ENCODE assay signal across 19 mouse cellular contexts in the genomic region with DNA sequence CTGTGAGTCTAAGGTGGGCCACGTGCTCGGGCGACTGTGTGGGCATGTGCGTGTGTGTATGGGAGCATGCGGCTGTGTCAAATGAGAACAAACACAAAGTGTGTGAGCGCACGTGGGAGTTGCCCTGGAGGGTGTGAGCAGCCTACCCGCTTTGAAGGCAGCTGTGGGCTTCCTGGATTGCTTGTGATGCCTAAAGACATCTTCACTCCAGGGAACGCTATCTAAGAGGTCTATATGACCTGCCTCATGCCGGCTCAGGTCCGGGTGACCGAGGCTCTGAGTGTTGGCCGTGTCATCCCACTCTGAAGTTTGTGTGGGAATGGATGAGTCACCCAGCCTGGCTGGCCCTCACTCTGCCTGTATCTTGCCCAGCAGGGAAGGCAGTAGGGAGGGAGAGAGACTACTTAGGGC. TPM values are rescaled to one million over a fixed set of nuclear protein-coding genes. Genes with fewer than 3 reads are reported as not detected.
DNase-seq lines count a peak whose midpoint lies in the region; ATAC-seq lines count a peak whose summit lies in the region.
"Had no signal": no experiment of that assay in that cellular context is flagged by ENCODE, and none has a peak within 500 bp of the region (broad histone marks: within the 10 kb centered on the region; RNA-seq: fewer than 3 reads in every experiment).

No protein-coding gene starts in this region.

- DNase-seq in frontal cortex, adult 2 months (ENCODE audit: extremely low spot score in 1 of 2, low spot score in 1 of 2), result peak; percentile 52 to 69
- DNase-seq in frontal cortex, postnatal 14 days (ENCODE audit: low spot score in 2 of 2), result no peak
- DNase-seq in ovary, postnatal 36 days (ENCODE audit: low spot score), result peak; percentile 53
- no peak for DNase-seq in ovary, postnatal 10 days (ENCODE audit: low spot score)
- DNase-seq in adrenal gland, postnatal 14 days, result peak; percentile 24
- peak; percentile 72 to 81 for DNase-seq in right cerebral cortex, postnatal 36 days (ENCODE audit: low spot score in 2 of 2)
- DNase-seq in liver, result no peak
- no peak for DNase-seq in liver, embryonic 11.5 days (ENCODE audit: low spot score)
- DNase-seq: cerebellum, adult 9-10 months; liver, postnatal 0 days had no signal

- no peak overlapping the region for H3K27ac ChIP-seq in liver, embryonic 11.5 days (ENCODE audit: low read depth, low read length)
- H3K27ac ChIP-seq: forebrain, embryonic 10.5 days; heart, embryonic 15.5 days; hindbrain, embryonic 15.5 days; kidney, embryonic 15.5 days; limb, embryonic 10.5 days; midbrain, embryonic 12.5 days; neural tube, embryonic 12.5 days had no signal

- H3K4me1 ChIP-seq in liver, embryonic 11.5 days (replicated peaks; ENCODE audit: control insufficient read depth, insufficient read depth, low read length), result no peaks in the 10 kb centered on the region
- H3K4me1 ChIP-seq: forebrain, embryonic 10.5 days; heart, embryonic 15.5 days; hindbrain, embryonic 15.5 days; kidney, embryonic 15.5 days; limb, embryonic 10.5 days; midbrain, embryonic 12.5 days; neural tube, embryonic 12.5 days had no signal

- no peak overlapping the region for H3K4me2 ChIP-seq in liver, embryonic 11.5 days
- H3K4me2 ChIP-seq: heart, embryonic 15.5 days; hindbrain, embryonic 15.5 days; kidney, embryonic 15.5 days; midbrain, embryonic 12.5 days; neural tube, embryonic 12.5 days had no signal

- no peaks in the 10 kb centered on the region for H3K27me3 ChIP-seq in liver, embryonic 11.5 days (replicated peaks; ENCODE audit: control insufficient read depth, insufficient read depth, low read length)
- H3K27me3 ChIP-seq: CH12.LX; heart, embryonic 15.5 days; hindbrain, embryonic 15.5 days; kidney, embryonic 15.5 days; midbrain, embryonic 12.5 days; neural tube, embryonic 12.5 days had no signal

- H3K9ac ChIP-seq in liver, embryonic 11.5 days (ENCODE audit: low read depth, low read length), result no peak overlapping the region
- H3K9ac ChIP-seq: heart, embryonic 15.5 days; hindbrain, embryonic 15.5 days; kidney, embryonic 15.5 days; liver, postnatal 0 days; midbrain, embryonic 12.5 days; neural tube, embryonic 12.5 days had no signal

- H3K36me3 ChIP-seq in liver, embryonic 11.5 days (ENCODE audit: control insufficient read depth, insufficient read depth, low read length), result no peaks in the 10 kb centered on the region
- H3K36me3 ChIP-seq: forebrain, embryonic 10.5 days; heart, embryonic 15.5 days; kidney, embryonic 15.5 days; limb, embryonic 10.5 days had no signal

- ATAC-seq in liver, embryonic 11.5 days (replicated peaks; ENCODE audit: low FRiP score), result no peak
- ATAC-seq: liver, postnatal 0 days had no signal

- 86% methylated on average over 13 of the region's 13 CpGs for WGBS in liver, embryonic 11.5 days

- no peak overlapping the region for H3K4me3 ChIP-seq in liver, embryonic 11.5 days (ENCODE audit: low read depth, low read length)
- H3K4me3 ChIP-seq: forebrain, embryonic 10.5 days; heart, embryonic 15.5 days; hindbrain, embryonic 15.5 days; kidney, embryonic 15.5 days; limb, embryonic 10.5 days; midbrain, embryonic 12.5 days; neural tube, embryonic 12.5 days had no signal

- no peaks in the 10 kb centered on the region for H3K9me3 ChIP-seq in liver, embryonic 11.5 days (ENCODE audit: control insufficient read depth, low read length)
- H3K9me3 ChIP-seq: forebrain, embryonic 10.5 days; heart, embryonic 15.5 days; hindbrain, embryonic 15.5 days; kidney, embryonic 15.5 days; limb, embryonic 10.5 days; midbrain, embryonic 12.5 days; neural tube, embryonic 12.5 days had no signal

RNA-seq across cellular contexts. Expression of gene Ptpn5, which starts 24.7 kb away (rescaled TPM):
- 124 and 139 TPM in 2 replicates for polyA plus RNA-seq in frontal cortex, adult 2 months (2012; rRNA removed)
- 0.90 and 1.4 TPM in 2 replicates for total RNA-seq in adrenal gland, postnatal 14 days (2021)
- polyA plus RNA-seq in liver, embryonic 11.5 days (2014; fragmentation: Nextera tagmentation; extraction: Ambion mirVana), result 0.10 and 0.55 TPM in 2 replicates
- total RNA-seq: gastrocnemius, postnatal 4 days had no signal
- polyA plus RNA-seq: liver, postnatal 0 days had no signal

RNA-seq across cellular contexts. Expression of gene Tmem86a, which starts 58.4 kb away (rescaled TPM):
- 22.4 and 24.0 TPM in 2 replicates for polyA plus RNA-seq in frontal cortex, adult 2 months (2012; rRNA removed)
- total RNA-seq in adrenal gland, postnatal 14 days (2021), result 21.8 and 29.2 TPM in 2 replicates
- 23.3 and 24.2 TPM in 2 replicates for polyA plus RNA-seq in liver, embryonic 11.5 days (2014; fragmentation: Nextera tagmentation; extraction: Ambion mirVana)

Comparison
In these comparisons a context has a peak if more than half of its experiments do, and no peak if none do; other contexts are left out.
1. DNase-seq: peak in frontal cortex, adult 2 months (2 of 2), ovary, postnatal 36 days (single experiment), adrenal gland, postnatal 14 days (single experiment) and right cerebral cortex, postnatal 36 days (2 of 2); none in frontal cortex, postnatal 14 days (0 of 2), ovary, postnatal 10 days (single experiment), liver (single experiment) and liver, embryonic 11.5 days (single experiment).
2. RNA of gene Ptpn5, which starts 24.7 kb away (polyA plus RNA-seq): 124 to 139 TPM in frontal cortex, adult 2 months; 0.10 to 0.55 TPM in liver, embryonic 11.5 days; every median in the first group is over 10 times any median in the second.